Mouse (Mus musculus): ENCODE measurements around the gene Zscan10.

- TF ChIP-seq CTCF (IDR thresholded peaks at IDR 0.05; ENCODE audit: low read depth) = no peak
- TF ChIP-seq EP300 (IDR thresholded peaks at IDR 0.05; ENCODE audit: low read depth) = no peak
Observed at GRCm38 (mm10) chr17:23555243-23555916, 45.3 kb upstream of the Zscan10 start.

Measured in liver, embryonic 14.5 days (tissue).